Mouse (Mus musculus): ENCODE measurements around the gene Cpsf4. TPM values are rescaled to one million over a fixed set of nuclear protein-coding genes. Genes with fewer than 3 reads are reported as not detected.
"Not testable (repeated sequence)": the region's sequence is repeated elsewhere in the genome, so short reads cannot be mapped to it uniquely, and the experiment has no call there.

Cpsf4 gene
- 47.3 and 49.7 TPM in 2 replicates for polyA plus RNA-seq (2015; fragmentation: Nextera tagmentation; extraction: Ambion mirVana)

- H3K4me1 ChIP-seq (replicated peaks): peaks cover 25% of the 10 kb centered on the region
- H3K36me3 ChIP-seq: peaks cover 23% of the 10 kb centered on the region
- peak within 1 kb of the TSS; percentile 84 for H3K27ac ChIP-seq (replicated peaks)
- WGBS: under 1% methylated on average over 49 of the region's 51 CpGs
- H3K9ac ChIP-seq: peak within 1 kb of the TSS; percentile 96
- H3K4me2 ChIP-seq: peak within 1 kb of the TSS; percentile 94
- peak; percentile 93 for ATAC-seq (ENCODE audit: low FRiP score, low read depth)
- H3K9me3 ChIP-seq: no peaks in the 10 kb centered on the region
- peak within 1 kb of the TSS; percentile 92 for H3K4me3 ChIP-seq
- H3K27me3 ChIP-seq: no peaks in the 10 kb centered on the region
Observed at GRCm38 (mm10) chr5:145166536-145167305, at the start of gene Cpsf4, which contains the start of gene Ptcd1. Cpsf4 (plus strand) TSS chr5:145167213. Ptcd1 (minus strand) TSS chr5:145167108.

GRCm38 (mm10) chr5:145118005-145118404 lies 49.0 kb upstream of the Cpsf4 start:
- Histone ChIP-seq H3K9me3 (no peaks in the 10 kb centered on the region), H3K4me2 (no peak overlapping the region), H3K27me3 (peaks cover 11% of the 10 kb centered on the region; the same call in 1 of the 2 replicates), H3K9ac (no peak overlapping the region), H3K4me1 (replicated peaks) (peaks cover 10% of the 10 kb centered on the region), H3K4me3 (no peak overlapping the region), H3K27ac (replicated peaks) (no peak overlapping the region), H3K36me3 (no peaks in the 10 kb centered on the region)
- ATAC-seq (ENCODE audit: low FRiP score, low read depth): no peak
- 67% methylated on average over 6 of the region's 6 CpGs for WGBS

GRCm38 (mm10) chr5:145118461-145118860 lies 48.6 kb upstream of the Cpsf4 start:
- no peak for ATAC-seq (ENCODE audit: low FRiP score, low read depth)
- no peaks in the 10 kb centered on the region for H3K9me3 ChIP-seq
- 92% methylated on average over 5 of the region's 5 CpGs for WGBS

GRCm38 (mm10) chr5:145119385-145119784 lies 47.6 kb upstream of the Cpsf4 start:
- WGBS: 85% methylated on average over 2 of the region's 2 CpGs
- Histone ChIP-seq H3K27ac (replicated peaks) (no peak overlapping the region), H3K4me1 (replicated peaks) (peaks cover 5% of the 10 kb centered on the region; the same call in 1 of the 2 replicates), H3K9ac (no peak overlapping the region), H3K4me2 (no peak overlapping the region), H3K4me3 (no peak overlapping the region), H3K36me3 (no peaks in the 10 kb centered on the region; the same call in 1 of the 2 replicates), H3K9me3 (no peaks in the 10 kb centered on the region), H3K27me3 (peaks cover 6% of the 10 kb centered on the region; the same call in 1 of the 2 replicates)
- ATAC-seq (ENCODE audit: low FRiP score, low read depth): no peak

More at GRCm38 (mm10) chr5:145118461-145118860, 48.6 kb upstream of the Cpsf4 start:
- Histone ChIP-seq H3K4me3 (no peak overlapping the region), H3K27me3 (peaks cover 9% of the 10 kb centered on the region; the same call in 1 of the 2 replicates), H3K27ac (replicated peaks) (no peak overlapping the region), H3K4me1 (replicated peaks) (peaks cover 10% of the 10 kb centered on the region), H3K9ac (no peak overlapping the region), H3K4me2 (no peak overlapping the region), H3K36me3 (no peaks in the 10 kb centered on the region)

DNA sequence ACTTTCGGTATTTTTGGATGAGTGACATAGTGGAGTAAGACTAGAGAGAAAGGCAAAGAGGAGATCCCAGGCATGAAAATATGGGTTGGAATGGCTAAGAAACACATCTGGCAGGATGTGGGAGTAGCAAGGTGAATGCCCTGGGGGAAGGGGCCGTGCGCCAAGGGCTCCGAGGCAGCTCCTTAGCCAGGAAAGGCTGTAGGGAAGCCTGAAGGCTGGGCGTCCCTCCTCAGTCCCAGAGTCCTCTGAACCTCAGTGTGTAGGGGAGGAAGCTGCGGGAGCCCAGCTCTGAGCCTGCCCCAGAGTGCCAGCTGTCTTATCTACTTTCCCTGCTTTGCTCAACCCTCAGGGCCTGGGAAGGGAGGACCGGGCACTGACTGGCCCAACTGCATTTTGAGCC lies 46.1 kb upstream of the Cpsf4 start:
- H3K9ac ChIP-seq: no peak overlapping the region
- no peaks in the 10 kb centered on the region for H3K4me1 ChIP-seq (replicated peaks)
- no peaks in the 10 kb centered on the region; the same call in 1 of the 2 replicates for H3K36me3 ChIP-seq
- no peak overlapping the region for H3K27ac ChIP-seq (replicated peaks)
- no peak for ATAC-seq (ENCODE audit: low FRiP score, low read depth)
- H3K4me3 ChIP-seq: no peak overlapping the region
- H3K4me2 ChIP-seq: no peak overlapping the region
- WGBS: 70% methylated on average over 7 of the region's 7 CpGs
- no peaks in the 10 kb centered on the region for H3K27me3 ChIP-seq
- no peaks in the 10 kb centered on the region for H3K9me3 ChIP-seq

- Histone ChIP-seq H3K9ac (no peak overlapping the region), H3K4me3 (no peak overlapping the region), H3K9me3 (no peaks in the 10 kb centered on the region), H3K27ac (replicated peaks) (no peak overlapping the region), H3K4me1 (replicated peaks) (no peaks in the 10 kb centered on the region), H3K27me3 (no peaks in the 10 kb centered on the region), H3K36me3 (peaks cover 13% of the 10 kb centered on the region), H3K4me2 (no peak overlapping the region)
- 94% methylated on average over 19 of the region's 19 CpGs for WGBS
- ATAC-seq (ENCODE audit: low FRiP score, low read depth): no peak
Observed at GRCm38 (mm10) chr5:145123396-145123795, 43.6 kb upstream of the Cpsf4 start.

DNA sequence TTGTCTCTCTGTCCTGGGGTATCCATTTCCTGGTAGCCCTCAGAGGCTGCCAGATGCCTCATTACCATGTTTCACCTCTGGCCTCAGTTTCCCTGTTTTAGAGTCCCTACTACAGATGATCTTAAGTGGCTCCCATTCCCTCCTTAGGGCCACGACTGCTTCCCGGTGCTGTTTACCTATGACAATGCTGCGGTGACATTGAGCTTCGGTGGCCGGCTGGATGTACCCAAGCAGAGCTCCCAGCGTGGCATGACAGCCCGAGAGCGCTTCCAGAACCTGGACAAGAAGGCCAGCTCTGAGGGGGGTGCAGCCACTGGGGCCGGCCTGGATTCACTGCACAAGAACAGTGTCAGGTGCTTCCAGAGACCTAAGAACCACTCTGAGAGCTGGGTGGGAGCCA lies 40.4 kb upstream of the Cpsf4 start:
- Histone ChIP-seq H3K4me2 (no peak overlapping the region), H3K4me1 (replicated peaks) (no peaks in the 10 kb centered on the region), H3K36me3 (peaks cover 41% of the 10 kb centered on the region), H3K4me3 (no peak overlapping the region), H3K9me3 (no peaks in the 10 kb centered on the region), H3K9ac (no peak overlapping the region), H3K27me3 (no peaks in the 10 kb centered on the region), H3K27ac (replicated peaks) (no peak overlapping the region)
- no peak for ATAC-seq (ENCODE audit: low FRiP score, low read depth)
- 95% methylated on average over 9 of the region's 9 CpGs for WGBS

DNA sequence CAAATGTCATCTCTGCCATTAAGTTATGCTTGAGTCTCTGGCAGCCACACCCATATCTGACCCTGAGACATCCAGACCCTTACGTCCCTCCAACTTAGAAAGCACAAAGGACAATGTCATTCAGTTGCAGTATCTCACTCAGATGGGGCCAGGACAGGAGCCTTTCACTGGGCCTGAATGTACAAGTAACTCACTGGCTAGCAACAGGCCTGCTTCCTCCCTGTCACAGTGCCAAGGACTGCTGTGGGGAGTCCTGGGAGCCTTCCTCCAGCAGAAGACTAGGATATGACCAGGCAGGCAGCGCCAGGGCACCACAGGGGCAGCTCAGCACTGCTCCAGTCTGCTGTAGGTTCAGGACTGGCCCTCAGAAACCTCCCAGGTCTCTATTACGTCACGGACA lies 37.9 kb upstream of the Cpsf4 start:
- Histone ChIP-seq H3K4me1 (replicated peaks) (no peaks in the 10 kb centered on the region), H3K9ac (no peak overlapping the region), H3K27me3 (no peaks in the 10 kb centered on the region), H3K9me3 (no peaks in the 10 kb centered on the region), H3K27ac (replicated peaks) (no peak overlapping the region), H3K36me3 (peaks cover 65% of the 10 kb centered on the region), H3K4me3 (no peak overlapping the region), H3K4me2 (no peak overlapping the region)
- ATAC-seq (ENCODE audit: low FRiP score, low read depth): no peak
- 98% methylated on average over 4 of the region's 4 CpGs for WGBS

GRCm38 (mm10) chr5:145129773-145130172 lies 37.2 kb upstream of the Cpsf4 start:
- not testable (repeated sequence) for H3K9me3 ChIP-seq; H3K27me3 ChIP-seq; H3K27ac ChIP-seq (replicated peaks); H3K4me1 ChIP-seq (replicated peaks); H3K4me2 ChIP-seq; H3K4me3 ChIP-seq; ATAC-seq (ENCODE audit: low FRiP score, low read depth); H3K9ac ChIP-seq
- peaks cover 72% of the 10 kb centered on the region for H3K36me3 ChIP-seq
- WGBS: 92% methylated on average over 4 of the region's 6 CpGs

DNA sequence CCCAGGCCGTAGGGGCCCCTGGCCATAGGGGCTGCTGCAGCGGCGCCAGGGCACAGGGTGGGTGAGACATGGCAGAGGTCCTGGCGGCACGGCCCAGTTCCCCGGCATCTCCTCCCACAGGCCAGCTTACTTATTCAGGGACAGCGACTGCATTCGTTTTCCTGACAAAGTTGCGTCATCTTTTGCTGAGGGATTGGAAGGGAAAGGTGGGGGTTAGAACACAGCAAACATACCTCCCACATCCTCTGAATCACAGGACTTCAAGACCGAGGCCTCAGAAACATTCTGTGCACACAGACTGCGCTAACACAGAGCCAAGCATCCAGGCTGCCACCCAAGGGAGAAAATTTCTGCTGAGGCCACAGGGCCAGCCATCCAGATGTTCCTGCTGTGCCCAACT lies 36.8 kb upstream of the Cpsf4 start:
- H3K4me1 ChIP-seq (replicated peaks): no peaks in the 10 kb centered on the region
- H3K36me3 ChIP-seq: peaks cover 76% of the 10 kb centered on the region
- no peak overlapping the region for H3K4me2 ChIP-seq
- WGBS: 90% methylated on average over 11 of the region's 11 CpGs
- no peak overlapping the region for H3K4me3 ChIP-seq
- no peak overlapping the region for H3K27ac ChIP-seq (replicated peaks)
- H3K27me3 ChIP-seq: no peaks in the 10 kb centered on the region
- no peak overlapping the region for H3K9ac ChIP-seq
- no peak for ATAC-seq (ENCODE audit: low FRiP score, low read depth)
- H3K9me3 ChIP-seq: no peaks in the 10 kb centered on the region

GRCm38 (mm10) chr5:145130995-145131394 lies 36.0 kb upstream of the Cpsf4 start:
- ATAC-seq (ENCODE audit: low FRiP score, low read depth): no peak
- 96% methylated on average over 3 of the region's 3 CpGs for WGBS
- H3K36me3 ChIP-seq: peaks cover 78% of the 10 kb centered on the region
- no peak overlapping the region for H3K9ac ChIP-seq
- H3K9me3 ChIP-seq: no peaks in the 10 kb centered on the region
- no peaks in the 10 kb centered on the region for H3K27me3 ChIP-seq
- H3K27ac ChIP-seq (replicated peaks): no peak overlapping the region
- H3K4me2 ChIP-seq: no peak overlapping the region
- no peaks in the 10 kb centered on the region for H3K4me1 ChIP-seq (replicated peaks)
- no peak overlapping the region for H3K4me3 ChIP-seq

DNA sequence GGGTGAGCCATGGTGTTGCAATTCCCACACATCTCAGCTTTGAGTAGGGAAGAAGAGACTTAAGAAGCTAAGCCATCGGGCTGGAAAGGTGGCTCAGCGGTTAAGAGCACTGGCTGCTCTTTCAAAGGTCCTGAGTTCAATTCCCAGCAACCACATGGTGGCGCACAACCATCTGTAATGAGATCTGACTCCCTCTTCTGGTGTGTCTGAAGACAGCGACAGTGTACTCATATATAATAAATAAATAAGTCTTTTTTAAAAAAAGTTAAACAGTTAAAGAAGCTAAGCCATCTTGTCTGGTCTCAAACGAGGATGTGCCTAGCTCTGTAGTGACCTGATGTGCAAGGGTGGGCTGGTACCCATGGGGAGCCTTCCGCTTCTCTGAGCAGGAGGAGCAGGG lies 33.7 kb upstream of the Cpsf4 start:
- not testable (repeated sequence) for H3K4me2 ChIP-seq; H3K27me3 ChIP-seq; H3K9ac ChIP-seq; H3K27ac ChIP-seq (replicated peaks); H3K4me1 ChIP-seq (replicated peaks); ATAC-seq (ENCODE audit: low FRiP score, low read depth); H3K4me3 ChIP-seq; H3K9me3 ChIP-seq
- WGBS: 90% methylated on average over 6 of the region's 6 CpGs
- H3K36me3 ChIP-seq: peaks cover 71% of the 10 kb centered on the region
